Mouse (Mus musculus) erythroblast, adult 5-6 weeks (primary cell): ENCODE data around the gene Abhd12b. TPM values are rescaled to one million over a fixed set of nuclear protein-coding genes. Genes with fewer than 3 reads are reported as not detected.

Source experiments
- ATAC-seq: replicated peaks from 2 replicates; pipeline ENCODE4 v1.8.0; 2016; ENCODE audit warnings: moderate number of reproducible peaks, mild to moderate bottlenecking, moderate TSS enrichment, inconsistent platforms; ENCODE audit not compliant: poor library complexity, low FRiP score, severe bottlenecking
- total RNA-seq, 2 experiments: library from RNA; stranded (forward) in 1 of 2; stranded (reverse) in 1 of 2; fragments of 150-400 nt in 1 of 2; fragments of 200-764, 138-1000 nt in 1 of 2; gene quantifications; 2 replicates each; pipeline versions ENCODE4 v1.2.3 to v1.2.4; 2015 to 2017; ENCODE audit warnings: low replicate concordance in 2 of 2

The Abhd12b gene
- total RNA-seq, 2 experiments from 2014 or later, result not detected

GRCm38 (mm10) chr12:70192267-70192727 lies 38.4 kb downstream of the Abhd12b start:
- ATAC-seq, result no peak

- ATAC-seq, result no peak
Measured at GRCm38 (mm10) chr12:70195426-70195825, 41.5 kb downstream of the Abhd12b start.

GRCm38 (mm10) chr12:70196341-70196740 lies 42.4 kb downstream of the Abhd12b start:
- no peak for ATAC-seq

DNA sequence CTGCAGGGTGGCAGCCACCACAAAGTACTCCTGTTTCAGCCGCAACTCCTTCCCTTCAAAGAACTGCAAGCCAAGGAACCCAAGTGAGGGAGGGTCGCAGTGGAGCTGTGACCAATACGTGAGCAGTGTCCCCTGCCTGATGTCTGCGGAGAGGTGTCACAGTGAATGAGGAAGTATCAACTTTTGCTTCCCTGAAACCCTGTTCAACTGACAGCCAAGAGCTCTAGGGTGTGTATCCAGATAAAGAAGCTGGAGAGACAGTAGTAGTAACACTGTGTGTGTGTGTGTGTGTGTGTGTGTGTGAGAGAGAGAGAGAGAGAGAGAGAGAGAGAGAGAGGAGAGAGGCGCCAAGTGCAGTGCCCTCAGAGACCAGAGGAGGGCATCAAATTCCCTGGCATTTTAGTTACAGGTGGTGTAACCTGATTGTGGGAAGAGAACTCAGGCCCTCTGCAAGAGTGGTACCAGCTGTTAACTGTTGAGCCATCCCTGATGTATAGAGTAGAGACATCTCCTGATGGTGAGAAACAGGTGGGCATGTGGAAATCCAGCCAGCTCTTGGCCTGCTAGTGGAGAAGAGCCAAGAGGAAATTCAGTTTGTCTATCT lies 48.1 kb downstream of the Abhd12b start:
- no peak for ATAC-seq

DNA sequence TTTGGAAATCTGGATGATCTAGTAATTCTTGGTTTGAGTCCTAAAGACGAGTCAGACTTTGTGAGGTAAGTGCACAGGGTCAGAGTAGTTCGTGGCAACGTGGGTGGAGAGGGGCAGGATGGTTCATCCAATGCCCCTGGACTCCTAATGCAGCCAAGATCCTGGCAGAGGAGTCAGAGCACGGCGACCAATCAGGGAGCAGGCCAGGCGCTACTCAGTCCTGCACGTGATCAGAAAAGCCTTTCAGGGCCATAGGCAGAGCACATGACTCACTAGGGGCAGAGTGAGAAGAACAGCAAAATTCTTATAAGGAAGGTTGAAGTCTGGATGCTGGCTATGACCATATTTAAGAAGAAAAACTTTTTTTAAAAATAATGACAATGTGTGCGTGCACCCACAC lies 50.5 kb downstream of the Abhd12b start:
- ATAC-seq, result no peak

DNA sequence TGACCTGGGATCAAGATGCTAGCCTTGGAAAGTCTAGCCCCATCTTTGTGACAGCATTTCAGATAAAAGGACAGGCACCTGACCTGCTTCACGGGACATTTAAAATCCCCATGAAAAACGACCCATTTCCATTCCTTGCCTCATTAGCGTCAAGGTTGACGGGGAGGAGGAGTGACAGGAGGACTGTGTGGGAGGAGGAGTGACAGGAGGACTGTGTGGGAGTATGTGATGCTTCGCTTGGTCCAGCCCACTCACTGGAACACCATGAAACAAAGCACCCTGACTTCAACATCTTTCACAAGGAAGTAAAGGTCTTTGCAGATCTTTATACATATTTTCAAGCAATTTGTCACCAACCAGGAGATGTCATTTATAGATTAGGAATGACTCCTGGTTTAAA lies 54.3 kb downstream of the Abhd12b start:
- ATAC-seq, result no peak

GRCm38 (mm10) chr12:70212501-70212900 lies 58.6 kb downstream of the Abhd12b start:
- no peak for ATAC-seq

GRCm38 (mm10) chr12:70213601-70214000 lies 59.7 kb downstream of the Abhd12b start:
- ATAC-seq, result no peak

DNA sequence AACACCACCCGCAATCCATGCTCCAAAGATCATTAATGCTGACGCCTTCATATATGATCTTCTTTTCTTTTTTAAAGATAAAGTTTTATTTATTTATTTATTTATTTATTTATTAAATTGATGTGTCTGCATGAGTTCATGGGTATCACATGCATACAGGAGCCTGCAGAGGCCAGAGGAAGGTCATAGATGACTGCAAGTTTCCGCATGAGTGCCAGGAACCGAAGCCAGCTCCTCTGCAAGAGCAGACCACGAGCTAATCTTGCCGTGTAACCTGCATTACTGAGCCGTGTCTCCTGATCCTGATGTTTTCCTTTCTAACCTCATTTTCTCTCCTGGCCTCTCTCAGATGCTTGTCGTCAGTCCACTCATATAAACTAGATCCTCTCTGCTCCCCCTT lies 60.3 kb downstream of the Abhd12b start:
- no peak for ATAC-seq

- ATAC-seq, result no peak
Measured at GRCm38 (mm10) chr12:70216229-70216800, 62.4 kb downstream of the Abhd12b start.

DNA sequence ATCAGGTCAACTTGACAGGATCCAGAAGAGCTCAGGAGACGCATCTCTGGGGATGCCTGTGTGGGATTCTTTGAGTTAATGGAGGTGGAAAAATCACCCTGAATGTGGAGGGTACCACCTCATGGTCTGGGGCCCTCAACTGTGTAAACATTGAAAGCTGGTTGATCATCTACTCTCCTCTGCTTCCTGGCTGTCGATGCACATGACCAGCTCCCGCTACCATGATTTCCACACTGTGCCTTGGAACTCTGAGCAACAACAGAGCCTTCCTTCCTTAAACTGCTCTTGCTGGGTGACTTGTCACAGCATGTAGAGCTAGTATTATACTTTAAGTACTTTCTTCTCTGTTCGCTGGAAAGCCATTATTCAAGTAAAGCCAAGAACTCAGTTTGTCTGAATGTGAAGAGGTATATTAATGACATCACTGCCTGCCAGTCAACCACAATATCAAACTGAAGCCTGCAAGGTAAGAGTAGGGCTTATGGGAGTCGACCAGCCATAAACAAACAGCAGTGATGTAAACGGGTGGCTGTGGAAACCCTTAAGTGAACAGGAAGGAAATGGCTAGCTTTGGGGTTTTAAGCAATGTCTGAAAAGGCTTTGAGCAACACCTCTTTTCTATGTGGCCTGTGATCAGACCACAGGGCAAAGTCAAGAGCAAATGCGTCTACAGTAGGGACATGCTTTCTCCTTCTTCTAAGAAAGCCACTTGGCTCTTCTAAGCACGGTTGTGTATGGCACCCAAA lies 65.0 kb downstream of the Abhd12b start:
- ATAC-seq, result no peak

DNA sequence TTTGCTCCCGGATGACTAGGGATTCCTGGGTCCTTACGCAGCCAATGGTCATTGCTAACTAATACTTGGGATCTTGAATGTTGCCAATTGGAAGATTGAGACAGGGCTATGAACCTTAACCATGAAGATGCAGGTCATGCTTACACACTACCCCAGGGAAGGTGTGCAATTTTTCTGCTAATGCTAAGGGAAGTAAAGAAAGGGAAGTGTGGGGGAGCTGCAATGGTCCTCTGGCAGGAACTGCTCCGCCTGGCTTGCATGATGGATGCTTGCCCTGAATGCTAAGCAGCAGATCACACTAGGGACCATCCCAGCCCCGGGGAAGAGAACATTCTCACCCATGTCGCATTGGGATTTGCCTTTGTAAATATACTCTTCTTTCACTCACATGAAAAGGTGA lies 67.5 kb downstream of the Abhd12b start:
- no peak for ATAC-seq

- no peak for ATAC-seq
Measured at GRCm38 (mm10) chr12:70223331-70223730, 69.4 kb downstream of the Abhd12b start.

DNA sequence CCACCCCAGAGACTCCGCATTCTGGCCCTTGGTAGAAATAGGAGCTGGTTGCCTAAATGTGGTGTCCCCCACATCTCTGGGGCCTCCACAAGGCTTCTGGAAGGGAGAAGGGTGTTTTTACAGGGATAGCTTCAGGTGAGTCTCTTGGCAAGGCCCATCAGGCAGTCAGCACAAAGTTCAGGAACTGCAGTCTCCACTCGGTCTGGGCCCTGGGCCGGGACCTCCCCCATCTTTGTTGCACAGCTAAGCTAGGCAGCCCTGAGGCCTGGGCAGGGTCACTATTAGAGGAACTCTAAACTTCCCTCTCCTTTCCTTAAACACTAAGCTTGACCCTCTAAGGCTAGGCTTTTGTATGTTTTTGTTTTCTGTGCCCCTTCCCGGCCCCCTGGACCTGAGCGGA lies 72.7 kb downstream of the Abhd12b start:
- no peak for ATAC-seq

DNA sequence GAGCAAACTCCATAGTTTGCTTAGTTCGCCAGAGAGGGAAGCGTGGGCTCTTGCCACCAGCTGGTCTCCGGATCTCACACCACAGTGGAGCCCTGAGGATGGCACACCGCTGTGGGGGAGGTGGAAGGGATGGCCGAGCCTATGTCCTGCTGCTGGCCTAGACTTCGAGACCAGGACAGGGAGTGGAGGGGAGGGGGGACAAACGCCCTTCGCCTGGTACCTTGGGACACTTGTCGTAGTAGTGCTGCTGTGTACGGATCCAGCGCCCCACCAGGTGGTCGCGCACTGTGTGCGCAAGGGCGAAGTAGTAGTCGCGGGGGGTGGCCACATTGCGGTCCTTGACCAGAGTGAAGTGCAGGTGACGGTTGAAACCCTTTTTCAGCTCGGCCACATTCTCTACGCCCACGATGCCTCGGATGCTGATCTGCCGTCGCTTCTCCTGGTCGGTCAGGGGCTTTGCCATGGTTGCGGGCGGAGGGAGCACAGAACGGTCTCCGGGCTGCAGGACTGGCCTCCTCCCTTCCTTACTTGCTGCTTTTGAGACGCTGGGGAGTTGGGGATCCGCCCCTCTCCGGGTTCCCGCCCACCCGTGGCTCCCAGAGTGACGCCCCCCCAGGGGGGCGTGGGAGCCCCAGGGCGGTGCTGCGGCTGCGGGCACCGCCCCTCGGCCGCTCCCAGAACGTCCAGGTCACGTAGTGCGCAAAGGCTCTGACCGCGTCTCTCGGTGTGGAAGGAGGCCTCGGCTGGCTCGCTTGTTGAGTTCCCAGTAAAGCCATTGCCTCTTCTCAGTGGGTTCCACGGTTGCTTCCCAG lies 73.4 kb downstream of the Abhd12b start:
- peak; percentile 88 for ATAC-seq

DNA sequence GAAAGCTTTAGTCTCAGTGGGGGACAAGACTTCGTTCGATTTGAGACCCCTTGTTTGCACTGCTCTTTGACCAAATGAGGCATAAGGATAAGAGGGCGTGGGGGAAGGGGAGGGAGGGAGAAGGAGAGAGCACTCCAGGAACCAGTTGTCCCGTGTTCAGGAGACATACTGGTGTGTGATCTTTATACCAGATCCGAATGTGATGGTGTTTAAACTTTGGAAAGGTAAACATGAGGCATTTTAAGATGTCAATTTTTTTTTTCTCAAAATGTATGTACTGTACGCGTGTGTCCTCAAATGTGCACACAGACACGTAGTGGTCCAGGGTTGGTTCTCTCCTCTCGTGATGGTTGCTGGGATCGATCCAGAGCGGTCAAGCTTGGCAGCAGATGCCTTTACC lies 74.2 kb downstream of the Abhd12b start:
- ATAC-seq, result no peak

GRCm38 (mm10) chr12:70231294-70231693 lies 77.4 kb downstream of the Abhd12b start, which contains the start of gene Pygl:
Gene Pygl, minus strand, starts transcription at chr12:70231488.
- ATAC-seq, result no peak

GRCm38 (mm10) chr12:70232020-70232544 lies 78.1 kb downstream of the Abhd12b start:
- no peak for ATAC-seq
